Comparison of ENCODE assay signal across 11 mouse cellular contexts in the genomic region with DNA sequence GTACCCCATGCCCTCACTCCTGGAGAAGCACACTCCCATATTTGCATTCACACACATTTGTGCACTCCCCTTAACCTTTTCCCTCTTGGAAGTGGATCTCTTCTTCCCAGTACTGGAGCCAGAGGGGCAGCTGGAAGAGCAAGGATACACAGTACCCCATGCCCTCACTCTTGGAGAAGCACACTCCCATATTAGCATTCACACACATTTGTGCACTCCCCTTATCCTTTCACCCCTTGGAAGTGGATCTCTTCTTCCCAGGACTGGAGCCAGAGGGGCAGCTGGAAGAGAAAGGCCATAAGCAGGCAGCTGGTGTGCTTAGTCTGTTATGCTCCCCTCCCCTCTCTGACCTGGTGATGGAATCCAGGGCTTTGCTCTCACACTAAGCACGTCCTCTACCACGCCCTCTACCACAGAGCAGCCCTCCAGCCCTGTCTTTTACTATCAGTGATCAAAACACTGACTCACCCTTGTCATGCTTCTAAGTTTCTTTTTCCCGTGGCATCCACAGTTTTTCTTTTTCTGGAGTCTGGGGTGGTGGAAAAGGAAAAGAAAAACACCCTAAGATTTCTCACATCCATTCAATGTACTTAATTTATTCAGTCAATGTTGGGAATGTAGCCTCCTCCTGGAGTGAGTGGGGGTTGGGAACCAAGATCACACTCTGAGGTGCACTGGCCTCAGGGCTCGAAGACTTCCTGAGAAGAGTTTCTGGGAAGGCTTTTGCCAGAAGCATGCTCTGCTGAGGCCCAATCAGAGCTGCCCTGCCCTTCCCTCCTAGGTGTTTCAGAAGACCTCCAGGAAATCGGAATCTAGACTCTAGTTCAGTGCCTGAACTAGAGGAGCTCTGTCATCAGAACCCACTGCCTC. TPM values are rescaled to one million over a fixed set of nuclear protein-coding genes. Genes with fewer than 3 reads are reported as not detected.
A peak's percentile ranks its signal among the peaks of the same experiment; 100 is the strongest.
DNase-seq lines count a peak whose midpoint lies in the region; ATAC-seq and TF ChIP-seq lines count a peak whose summit lies in the region.
"Had no signal": no experiment of that assay in that cellular context is flagged by ENCODE, and none has a peak within 500 bp of the region (broad histone marks: within the 10 kb centered on the region; RNA-seq: fewer than 3 reads in every experiment).

No protein-coding gene starts in this region.

- WGBS in limb, embryonic 14.5 days: 29% methylated on average over 5 of the region's 5 CpGs
- 43% methylated on average over 5 of the region's 5 CpGs for WGBS in limb, embryonic 10.5 days

- no peak for ATAC-seq in limb, embryonic 14.5 days (ENCODE audit: low FRiP score, low read depth)
- ATAC-seq: forebrain, embryonic 14.5 days had no signal

- no peak overlapping the region for H3K4me3 ChIP-seq in limb, embryonic 14.5 days (replicated peaks; ENCODE audit: low read length)
- H3K4me3 ChIP-seq in limb, embryonic 10.5 days: no peak overlapping the region
- H3K4me3 ChIP-seq in MEL (ENCODE audit: control insufficient read depth in 1 of 2, insufficient read depth in 1 of 2, low read depth in 2 of 2, low read length in 2 of 2): no peak overlapping the region

- peak; percentile 6 for DNase-seq in limb, embryonic 14.5 days (ENCODE audit: low spot score)
- DNase-seq in limb, embryonic 10.5 days (ENCODE audit: low spot score): no peak
- DNase-seq in 416B (ENCODE audit: low read depth): peak; percentile 5
- peak; percentile 54 for DNase-seq in MEL (ENCODE audit: low read depth, low spot score)
- peak; percentile 10 to 30 for DNase-seq in heart, postnatal 14 days
- DNase-seq in adrenal gland, postnatal 14 days: no peak
- DNase-seq in kidney, adult 8-10 months: no peak
- DNase-seq: adrenal gland, postnatal 10 days; kidney, adult 11 months; lung, embryonic 14.5 days had no signal

- H3K79me2 ChIP-seq in MEL (ENCODE audit: control insufficient read depth, insufficient read depth, low read length, poor library complexity): peaks cover 6% of the 10 kb centered on the region

- TF ChIP-seq POLR2A in limb, embryonic 14.5 days (IDR thresholded peaks at IDR 0.05; ENCODE audit: borderline replicate concordance, extremely low read depth, insufficient read depth, insufficient read length): no peak
- TF ChIP-seq POLR2A in MEL (IDR thresholded peaks at IDR 0.05; ENCODE audit: control insufficient read depth in 1 of 2, insufficient read depth in 1 of 2, low read depth in 1 of 2, low read length in 2 of 2, poor library complexity in 1 of 2): no peak

- H3K36me3 ChIP-seq in limb, embryonic 14.5 days (ENCODE audit: control insufficient read depth, insufficient read depth, low read length): no peaks in the 10 kb centered on the region
- no peaks in the 10 kb centered on the region for H3K36me3 ChIP-seq in limb, embryonic 10.5 days
- H3K36me3 ChIP-seq in MEL (ENCODE audit: control insufficient read depth in 1 of 2, insufficient read depth in 2 of 2, low read length in 2 of 2): 0 out of 4 replicates have a peak, but pooled peaks cover 0 to 2% of the 10 kb centered on the region in 2 experiments

- H3K27me3 ChIP-seq in limb, embryonic 14.5 days (ENCODE audit: control insufficient read depth, insufficient read depth, low read length): no peaks in the 10 kb centered on the region
- H3K27me3 ChIP-seq in limb, embryonic 10.5 days (ENCODE audit: low read depth, poor library complexity, severe bottlenecking): peaks cover 31% of the 10 kb centered on the region
- no peaks in the 10 kb centered on the region for H3K27me3 ChIP-seq in MEL (ENCODE audit: control insufficient read depth in 1 of 2, insufficient read depth in 2 of 2, low read length in 2 of 2)

- H3K27ac ChIP-seq in limb, embryonic 14.5 days (replicated peaks; ENCODE audit: low read depth, low read length): no peak overlapping the region
- no peak overlapping the region for H3K27ac ChIP-seq in limb, embryonic 10.5 days
- H3K27ac ChIP-seq in MEL (ENCODE audit: control insufficient read depth, low read depth, low read length): no peak overlapping the region

- H3K9me3 ChIP-seq in limb, embryonic 14.5 days (ENCODE audit: control insufficient read depth, low read length): no peaks in the 10 kb centered on the region
- H3K9me3 ChIP-seq in limb, embryonic 10.5 days (replicated peaks): no peaks in the 10 kb centered on the region
- no peaks in the 10 kb centered on the region for H3K9me3 ChIP-seq in MEL (replicated peaks; ENCODE audit: insufficient read depth, low read length)

- H3K9ac ChIP-seq in limb, embryonic 14.5 days (ENCODE audit: low read depth, low read length, severe bottlenecking): no peak overlapping the region
- no peak overlapping the region for H3K9ac ChIP-seq in MEL (ENCODE audit: control insufficient read depth, low read depth, low read length, poor library complexity, severe bottlenecking)
- H3K9ac ChIP-seq: lung, embryonic 14.5 days had no signal

- no peak for TF ChIP-seq CTCF in MEL (IDR thresholded peaks at IDR 0.05 in 2 of 3, conservative IDR thresholded peaks at IDR 0.05 in 1 of 3; ENCODE audit: control insufficient read depth in 1 of 3, insufficient read depth in 1 of 3, low read depth in 2 of 3, low read length in 3 of 3, poor library complexity in 1 of 3, severe bottlenecking in 1 of 3)

- TF ChIP-seq EP300 in MEL (IDR thresholded peaks at IDR 0.05; ENCODE audit: low read depth in 1 of 2, low read length in 2 of 2): no peak

- intact Hi-C loops in heart, postnatal 14 days (cut with DNase I): no loop called here

- no peaks in the 10 kb centered on the region for H3K4me1 ChIP-seq in limb, embryonic 14.5 days (ENCODE audit: control insufficient read depth, insufficient read depth, low read length)
- 0 out of 2 replicates have a peak, but pooled peaks cover 3% of the 10 kb centered on the region for H3K4me1 ChIP-seq in limb, embryonic 10.5 days
- H3K4me1 ChIP-seq in MEL (ENCODE audit: control insufficient read depth in 1 of 2, insufficient read depth in 2 of 2, low read length in 2 of 2): peaks cover 0 to 7% of the 10 kb centered on the region in 2 experiments; a peak in 2 of 4 replicates

- TF ChIP-seq RAD21 in MEL (IDR thresholded peaks at IDR 0.05; ENCODE audit: low read depth, low read length): no peak

- H3K4me2 ChIP-seq in limb, embryonic 14.5 days (replicated peaks; ENCODE audit: low read depth, low read length, severe bottlenecking): no peak overlapping the region
- H3K4me2 ChIP-seq: lung, embryonic 14.5 days had no signal

TF ChIP-seq in MEL, 35 proteins besides CTCF, POLR2A, EP300 and RAD21:
- TF ChIP-seq ZNF384 (IDR thresholded peaks at IDR 0.05; ENCODE audit: low read depth, low read length) (no peak), GABPA (IDR thresholded peaks at IDR 0.05; ENCODE audit: low read depth, low read length) (no peak), RCOR1 (IDR thresholded peaks at IDR 0.05; ENCODE audit: low read depth, low read length) (no peak), JUND (IDR thresholded peaks at IDR 0.05; ENCODE audit: low read depth, low read length) (no peak), CHD2 (IDR thresholded peaks at IDR 0.05; ENCODE audit: low read length) (no peak), MAFK (IDR thresholded peaks at IDR 0.05; ENCODE audit: borderline replicate concordance, low read depth, low read length) (no peak), UBTF (IDR thresholded peaks at IDR 0.05; ENCODE audit: borderline replicate concordance, insufficient read depth, low read depth, low read length) (no peak), MXI1 (IDR thresholded peaks at IDR 0.05; ENCODE audit: low read depth, low read length) (no peak), POLR2AphosphoS2 (IDR thresholded peaks at IDR 0.05; ENCODE audit: low read length) (no peak), SIN3A (IDR thresholded peaks at IDR 0.05; ENCODE audit: low read length) (no peak)

RNA-seq across cellular contexts. Expression of a gene that starts 3.5 kb away (rescaled TPM):
- polyA plus RNA-seq in limb, embryonic 14.5 days (2012; rRNA removed): 13.5 and 13.8 TPM in 2 replicates
- 38.1 and 39.7 TPM in 2 replicates for polyA plus RNA-seq in limb, embryonic 14.5 days (2014; fragmentation: Nextera tagmentation; extraction: Ambion mirVana)
- 41.9 and 43.7 TPM in 2 replicates for polyA plus RNA-seq in limb, embryonic 10.5 days (2016; fragmentation: Nextera tagmentation; extraction: Ambion mirVana)
- 6.1 and 6.2 TPM in 2 replicates for total RNA-seq in MEL (2012; rRNA removed)
- polyA plus RNA-seq in MEL (2012; ENCODE audit: insufficient read depth in 1 of 2, insufficient read length in 2 of 2, low read depth in 1 of 2, low replicate concordance in 2 of 2, missing spikeins in 1 of 2): 10 to 100 TPM in 1 of 2 experiments, not detected in 1; 18.2 TPM
- total RNA-seq in heart, postnatal 14 days (2021): 10 to 100 TPM; 15.1 to 20.4 TPM
- 39.1 and 43.7 TPM in 2 replicates for total RNA-seq in adrenal gland, postnatal 14 days (2021)

Comparison
In these comparisons a context has a peak if more than half of its experiments do, and no peak if none do; other contexts are left out.
1. DNase-seq: peak in limb, embryonic 14.5 days (single experiment), 416B (single experiment), MEL (single experiment) and heart, postnatal 14 days (2 of 2); none in limb, embryonic 10.5 days (single experiment), adrenal gland, postnatal 14 days (single experiment) and kidney, adult 8-10 months (0 of 2).